Mouse (Mus musculus): ENCODE measurements around the gene Ppp1r35. TPM values are rescaled to one million over a fixed set of nuclear protein-coding genes. Genes with fewer than 3 reads are reported as not detected.

Gene Ppp1r35
- 64.9 and 78.4 TPM in 2 replicates for polyA plus RNA-seq (2014; fragmentation: Nextera tagmentation; extraction: Ambion mirVana)

- 0 out of 2 replicates have a peak, but pooled peaks cover 3% of the 10 kb centered on the region for H3K36me3 ChIP-seq (ENCODE audit: control insufficient read depth, insufficient read depth, low read length)
- H3K27me3 ChIP-seq (ENCODE audit: control insufficient read depth, insufficient read depth, low read length), result no peaks in the 10 kb centered on the region
- under 1% methylated on average over 31 of the region's 31 CpGs for WGBS
- peak within 1 kb of the TSS; percentile 91 for H3K27ac ChIP-seq (ENCODE audit: low read depth, low read length)
- no peaks in the 10 kb centered on the region for H3K9me3 ChIP-seq (ENCODE audit: control insufficient read depth, low read length)
- DNase-seq (ENCODE audit: low spot score) (peak; percentile 99), ATAC-seq (ENCODE audit: low FRiP score) (peak; percentile 96)
- peak within 1 kb of the TSS; percentile 92 for H3K9ac ChIP-seq (ENCODE audit: low read depth, low read length)
- H3K4me3 ChIP-seq (ENCODE audit: low read depth, low read length), result peak within 1 kb of the TSS; percentile 90
- H3K4me2 ChIP-seq (replicated peaks; ENCODE audit: low read depth, low read length), result peak within 1 kb of the TSS; percentile 96
- peaks cover 9% of the 10 kb centered on the region for H3K4me1 ChIP-seq (replicated peaks; ENCODE audit: control insufficient read depth, insufficient read depth, low read length)
These were observed at the start of gene Ppp1r35 for GRCm38 (mm10) chr5:137778635-137779034. Gene Ppp1r35, plus strand, starts transcription at chr5:137778849.

DNA sequence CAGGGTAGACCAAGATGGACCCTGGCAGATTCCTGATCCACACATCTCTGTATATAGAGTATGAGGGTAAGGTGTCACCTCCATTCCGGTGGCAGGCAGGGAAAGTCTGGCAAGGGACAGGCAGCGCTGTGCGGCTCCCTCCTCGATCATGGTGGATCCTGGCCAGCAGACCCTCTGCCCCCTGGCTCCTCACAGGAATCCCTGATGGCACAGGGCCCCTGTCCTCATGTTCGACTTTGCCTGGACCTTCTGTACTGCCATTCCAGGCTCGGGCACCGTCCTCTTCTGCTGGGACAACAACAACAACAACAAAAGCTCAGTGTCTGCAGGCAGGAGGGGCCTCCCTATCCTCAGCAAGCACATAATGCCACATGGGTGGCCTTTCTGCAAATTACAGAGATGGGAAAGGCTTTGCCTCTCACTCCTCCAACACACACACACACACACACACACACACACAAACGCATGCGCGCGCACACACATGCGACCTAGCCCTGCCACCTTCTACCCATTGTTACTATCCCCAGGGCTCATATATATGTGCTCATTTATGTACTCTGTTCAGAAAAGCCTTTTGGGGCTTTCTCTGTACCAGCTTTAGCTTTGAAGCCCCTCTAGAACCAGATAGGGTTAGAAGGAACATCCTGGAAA is 44.9 kb upstream of the Ppp1r35 start:
- Histone ChIP-seq H3K4me2 (replicated peaks; ENCODE audit: low read depth, low read length) (peak overlapping the region; percentile 28), H3K9me3 (ENCODE audit: control insufficient read depth, low read length) (no peaks in the 10 kb centered on the region), H3K36me3 (ENCODE audit: control insufficient read depth, insufficient read depth, low read length) (no peaks in the 10 kb centered on the region), H3K27ac (ENCODE audit: low read depth, low read length) (peak overlapping the region; percentile 95), H3K4me3 (ENCODE audit: low read depth, low read length) (no peak overlapping the region), H3K4me1 (replicated peaks; ENCODE audit: control insufficient read depth, insufficient read depth, low read length) (peaks cover 20% of the 10 kb centered on the region), H3K27me3 (ENCODE audit: control insufficient read depth, insufficient read depth, low read length) (no peaks in the 10 kb centered on the region), H3K9ac (ENCODE audit: low read depth, low read length) (peak overlapping the region; percentile 52)
- peak; percentile 72 for DNase-seq (ENCODE audit: low spot score)
- 47% methylated on average over 12 of the region's 12 CpGs for WGBS
- ATAC-seq (ENCODE audit: low FRiP score), result peak; percentile 80

- Histone ChIP-seq H3K36me3 (ENCODE audit: control insufficient read depth, insufficient read depth, low read length) (no peaks in the 10 kb centered on the region), H3K9me3 (ENCODE audit: control insufficient read depth, low read length) (no peaks in the 10 kb centered on the region), H3K9ac (ENCODE audit: low read depth, low read length) (peak overlapping the region; percentile 52), H3K4me1 (replicated peaks; ENCODE audit: control insufficient read depth, insufficient read depth, low read length) (peaks cover 20% of the 10 kb centered on the region), H3K4me2 (replicated peaks; ENCODE audit: low read depth, low read length) (peak overlapping the region; percentile 28), H3K27ac (ENCODE audit: low read depth, low read length) (peak overlapping the region; percentile 95), H3K4me3 (ENCODE audit: low read depth, low read length) (no peak overlapping the region), H3K27me3 (ENCODE audit: control insufficient read depth, insufficient read depth, low read length) (no peaks in the 10 kb centered on the region)
- 63% methylated on average over 6 of the region's 6 CpGs for WGBS
- DNase-seq (ENCODE audit: low spot score) (peak; percentile 95), ATAC-seq (ENCODE audit: low FRiP score) (peak; percentile 96)
These were observed 44.2 kb upstream of the Ppp1r35 start for GRCm38 (mm10) chr5:137734289-137735061.

DNA sequence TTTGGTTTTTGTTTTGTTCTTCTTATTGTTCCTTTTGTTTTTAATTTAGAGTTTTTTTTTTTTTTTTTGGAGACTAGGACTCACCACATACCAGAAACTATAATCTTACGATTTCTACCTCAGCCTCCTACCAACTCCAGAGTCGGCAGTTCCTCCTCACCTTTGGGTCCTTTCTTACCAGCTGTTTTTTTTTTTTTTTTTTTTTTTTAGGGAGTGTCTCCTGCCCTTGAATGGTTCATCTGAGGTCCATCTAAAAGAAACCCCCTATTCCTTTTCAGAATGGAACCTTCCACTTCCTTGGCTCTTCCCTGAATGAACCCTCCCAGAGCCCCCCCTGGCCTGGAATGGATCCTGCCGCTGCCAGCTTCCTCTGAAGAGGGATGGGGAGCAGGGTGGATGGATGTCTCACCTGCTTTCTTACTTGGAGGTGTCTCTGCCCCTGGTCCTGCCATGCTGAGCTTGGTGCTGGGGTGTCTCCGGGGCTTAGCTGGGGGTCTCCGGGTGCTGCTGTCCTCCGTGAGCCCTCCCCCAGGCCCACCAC is 41.2 kb upstream of the Ppp1r35 start:
- Histone ChIP-seq H3K27ac (ENCODE audit: low read depth, low read length) (no peak overlapping the region), H3K9me3 (ENCODE audit: control insufficient read depth, low read length) (no peaks in the 10 kb centered on the region), H3K36me3 (ENCODE audit: control insufficient read depth, insufficient read depth, low read length) (no peaks in the 10 kb centered on the region), H3K4me2 (replicated peaks; ENCODE audit: low read depth, low read length) (no peak overlapping the region), H3K4me3 (ENCODE audit: low read depth, low read length) (no peak overlapping the region), H3K4me1 (replicated peaks; ENCODE audit: control insufficient read depth, insufficient read depth, low read length) (peaks cover 27% of the 10 kb centered on the region), H3K27me3 (ENCODE audit: control insufficient read depth, insufficient read depth, low read length) (no peaks in the 10 kb centered on the region), H3K9ac (ENCODE audit: low read depth, low read length) (no peak overlapping the region)
- DNase-seq (ENCODE audit: low spot score) (no peak), ATAC-seq (ENCODE audit: low FRiP score) (no peak)
- WGBS, result 88% methylated on average over 6 of the region's 6 CpGs

DNA sequence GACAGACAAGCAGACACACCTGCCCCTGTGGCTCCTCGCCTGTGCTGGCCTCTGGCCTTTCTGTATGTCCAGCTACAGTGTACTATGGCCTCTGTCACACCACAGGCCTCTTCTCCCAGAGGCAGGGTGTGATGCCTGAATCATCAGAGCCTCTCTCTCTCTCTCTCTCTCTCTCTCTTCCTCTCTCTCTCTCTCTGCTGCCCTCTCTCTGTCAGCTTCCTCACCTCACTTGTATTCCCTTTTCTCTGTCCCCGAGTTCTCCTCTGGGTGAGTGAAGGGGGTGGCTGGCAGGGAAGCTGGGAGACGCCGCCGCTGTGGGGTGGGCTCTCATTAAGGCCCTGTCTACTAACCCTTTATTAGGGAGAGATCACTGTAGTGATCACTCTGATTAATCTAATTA is 40.1 kb upstream of the Ppp1r35 start:
- Histone ChIP-seq H3K36me3 (ENCODE audit: control insufficient read depth, insufficient read depth, low read length) (no peaks in the 10 kb centered on the region), H3K27me3 (ENCODE audit: control insufficient read depth, insufficient read depth, low read length) (no peaks in the 10 kb centered on the region), H3K4me3 (ENCODE audit: low read depth, low read length) (no peak overlapping the region; the same call in 1 of the 2 replicates), H3K27ac (ENCODE audit: low read depth, low read length) (no peak overlapping the region; the same call in 1 of the 2 replicates), H3K4me2 (replicated peaks; ENCODE audit: low read depth, low read length) (peak overlapping the region; percentile 15; the same call in 1 of the 2 replicates), H3K4me1 (replicated peaks; ENCODE audit: control insufficient read depth, insufficient read depth, low read length) (peaks cover 26% of the 10 kb centered on the region), H3K9me3 (ENCODE audit: control insufficient read depth, low read length) (no peaks in the 10 kb centered on the region), H3K9ac (ENCODE audit: low read depth, low read length) (0 out of 2 replicates have a peak overlapping the region, but pooled peaks have one; percentile 20)
- WGBS, result 52% methylated on average over 5 of the region's 5 CpGs
- DNase-seq (ENCODE audit: low spot score), result no peak
- ATAC-seq (ENCODE audit: low FRiP score), result no peak

DNA sequence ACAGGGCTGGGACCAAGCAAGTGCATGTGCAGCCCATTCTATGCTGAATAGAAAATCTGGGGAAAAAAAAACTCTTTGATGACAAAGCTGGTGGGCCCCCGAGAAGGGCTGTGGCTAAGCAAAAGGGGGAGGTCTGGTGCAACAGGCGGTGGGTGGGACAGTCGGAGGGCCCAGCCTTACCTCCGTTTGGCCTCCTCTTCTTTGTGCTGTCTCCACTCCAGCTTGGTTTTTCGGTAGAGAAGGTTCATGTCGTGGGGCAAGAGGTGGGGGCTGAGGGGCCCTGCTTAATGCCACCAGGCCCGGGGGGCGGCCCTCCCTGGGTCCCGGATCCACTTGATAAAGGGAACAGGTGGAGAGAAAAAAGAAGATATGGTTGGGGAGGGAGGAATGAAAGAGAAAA is 39.2 kb upstream of the Ppp1r35 start:
- DNase-seq (ENCODE audit: low spot score) (no peak), ATAC-seq (ENCODE audit: low FRiP score) (no peak)
- H3K36me3 ChIP-seq (ENCODE audit: control insufficient read depth, insufficient read depth, low read length), result no peaks in the 10 kb centered on the region
- H3K9ac ChIP-seq (ENCODE audit: low read depth, low read length), result peak overlapping the region; percentile 60
- peaks cover 22% of the 10 kb centered on the region for H3K4me1 ChIP-seq (replicated peaks; ENCODE audit: control insufficient read depth, insufficient read depth, low read length)
- no peaks in the 10 kb centered on the region for H3K27me3 ChIP-seq (ENCODE audit: control insufficient read depth, insufficient read depth, low read length)
- H3K4me2 ChIP-seq (replicated peaks; ENCODE audit: low read depth, low read length), result peak overlapping the region; percentile 92
- 51% methylated on average over 9 of the region's 9 CpGs for WGBS
- H3K4me3 ChIP-seq (ENCODE audit: low read depth, low read length), result peak overlapping the region; percentile 62
- H3K27ac ChIP-seq (ENCODE audit: low read depth, low read length), result peak overlapping the region; percentile 4; the same call in 1 of the 2 replicates
- H3K9me3 ChIP-seq (ENCODE audit: control insufficient read depth, low read length), result no peaks in the 10 kb centered on the region

GRCm38 (mm10) chr5:137740506-137740905 is 38.1 kb upstream of the Ppp1r35 start:
- WGBS, result 9% methylated on average over 10 of the region's 11 CpGs
- peaks cover 12% of the 10 kb centered on the region for H3K4me1 ChIP-seq (replicated peaks; ENCODE audit: control insufficient read depth, insufficient read depth, low read length)
- peak overlapping the region; percentile 62 for H3K4me3 ChIP-seq (ENCODE audit: low read depth, low read length)
- no peaks in the 10 kb centered on the region for H3K27me3 ChIP-seq (ENCODE audit: control insufficient read depth, insufficient read depth, low read length)
- peak overlapping the region; percentile 92 for H3K4me2 ChIP-seq (replicated peaks; ENCODE audit: low read depth, low read length)
- H3K27ac ChIP-seq (ENCODE audit: low read depth, low read length), result peak overlapping the region; percentile 48; the same call in 1 of the 2 replicates
- DNase-seq (ENCODE audit: low spot score), result no peak
- H3K9me3 ChIP-seq (ENCODE audit: control insufficient read depth, low read length), result no peaks in the 10 kb centered on the region
- H3K36me3 ChIP-seq (ENCODE audit: control insufficient read depth, insufficient read depth, low read length), result no peaks in the 10 kb centered on the region
- H3K9ac ChIP-seq (ENCODE audit: low read depth, low read length), result peak overlapping the region; percentile 68
- 0 out of 2 replicates have a peak, but pooled peaks have one; percentile 17 for ATAC-seq (ENCODE audit: low FRiP score)

DNA sequence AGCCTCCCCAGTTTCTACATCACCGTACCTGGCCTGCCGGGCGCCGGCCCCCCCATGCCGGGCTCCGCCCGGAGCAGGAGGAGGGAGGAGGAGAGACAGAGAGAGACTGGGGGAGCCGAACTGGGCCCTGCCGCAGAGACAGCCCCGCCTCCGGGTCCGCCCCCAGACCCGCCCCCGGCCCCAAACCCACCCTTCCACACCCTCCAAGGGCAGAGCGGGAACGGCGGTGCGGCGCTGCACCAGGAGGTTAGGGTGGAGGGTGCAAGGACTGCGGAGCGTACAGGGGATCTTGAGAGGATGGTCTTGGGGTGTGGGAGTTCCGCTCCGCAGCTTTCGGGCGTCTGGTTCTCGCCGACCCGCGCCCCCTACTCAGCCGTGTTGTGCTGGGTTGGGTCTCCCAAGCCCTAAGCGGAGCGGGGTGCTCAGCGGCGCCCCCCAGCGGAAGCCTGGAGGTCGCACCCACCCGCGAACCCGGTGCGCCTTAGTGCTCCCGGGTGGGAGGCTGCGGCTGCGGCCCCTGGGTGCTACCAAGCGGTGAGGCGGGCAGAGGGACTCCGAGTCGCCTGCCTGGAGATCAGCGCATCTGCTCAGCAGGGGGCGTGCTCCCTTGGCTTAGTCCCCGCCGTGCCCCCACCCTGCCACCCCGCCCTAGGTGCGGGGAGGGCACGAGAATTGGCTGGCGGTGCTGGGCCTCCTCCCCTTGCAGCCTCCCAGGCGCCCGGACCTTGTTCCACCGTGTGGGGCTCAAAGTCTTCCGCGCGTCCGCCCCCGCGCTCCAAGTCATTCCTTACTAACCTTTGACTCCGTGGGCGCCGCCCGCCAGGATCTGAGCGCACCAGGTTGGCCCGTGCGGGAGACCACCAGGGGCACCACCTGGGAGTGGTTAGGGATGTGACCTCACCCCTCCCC is 37.4 kb upstream of the Ppp1r35 start, which contains the start of gene Nyap1:
Nyap1 (minus strand) TSS at position 585 of the 909 bp plus-strand sequence.
- WGBS, result under 1% methylated on average over 57 of the region's 71 CpGs
- Histone ChIP-seq H3K9me3 (ENCODE audit: control insufficient read depth, low read length) (no peaks in the 10 kb centered on the region), H3K4me1 (replicated peaks; ENCODE audit: control insufficient read depth, insufficient read depth, low read length) (peaks cover 12% of the 10 kb centered on the region), H3K9ac (ENCODE audit: low read depth, low read length) (peak within 1 kb of the TSS; percentile 68), H3K4me3 (ENCODE audit: low read depth, low read length) (peak within 1 kb of the TSS; percentile 62), H3K4me2 (replicated peaks; ENCODE audit: low read depth, low read length) (peak within 1 kb of the TSS; percentile 92), H3K36me3 (ENCODE audit: control insufficient read depth, insufficient read depth, low read length) (no peaks in the 10 kb centered on the region), H3K27ac (ENCODE audit: low read depth, low read length) (peak within 1 kb of the TSS; percentile 48; the same call in 1 of the 2 replicates), H3K27me3 (ENCODE audit: control insufficient read depth, insufficient read depth, low read length) (no peaks in the 10 kb centered on the region)
- peak; percentile 92 for DNase-seq (ENCODE audit: low spot score)
- peak; percentile 87 for ATAC-seq (ENCODE audit: low FRiP score)
